Mouse (Mus musculus): ENCODE data around the gene Trim25.

DNA sequence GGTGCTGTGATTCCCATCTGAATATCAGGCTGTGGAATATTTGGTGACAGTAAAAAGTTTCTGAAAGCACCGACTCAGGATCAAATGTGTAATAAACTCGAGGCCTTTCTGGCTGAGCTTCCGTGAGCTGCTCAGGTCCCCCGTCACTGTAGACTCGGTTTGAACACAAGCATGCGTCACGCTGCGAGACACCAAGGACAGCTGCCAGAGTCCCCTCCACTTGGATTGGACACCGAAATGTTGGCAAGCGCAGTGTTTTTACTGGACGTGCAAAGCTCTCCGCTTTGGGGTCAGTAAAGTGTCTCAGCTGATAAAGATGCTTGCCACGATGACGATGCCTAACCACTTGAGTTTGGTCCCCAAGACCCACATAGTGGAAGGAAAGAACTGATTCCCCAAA, 69.5 kb downstream of the Trim25 start:
- TF ChIP-seq CTCF (conservative IDR thresholded peaks at IDR 0.05 in 1 of 2, IDR thresholded peaks at IDR 0.05 in 1 of 2; ENCODE audit: low read depth in 2 of 2, low read length in 2 of 2) = no peak
- no peak for TF ChIP-seq RCOR1 (conservative IDR thresholded peaks at IDR 0.05; ENCODE audit: low read depth, low read length)
- no peak for TF ChIP-seq EP300 (IDR thresholded peaks at IDR 0.05; ENCODE audit: low read length)
- TF ChIP-seq RAD21 (IDR thresholded peaks at IDR 0.05; ENCODE audit: low read depth, low read length) = no peak
- TF ChIP-seq JUND (conservative IDR thresholded peaks at IDR 0.05; ENCODE audit: low read depth, low read length) = no peak
- TF ChIP-seq TBP (conservative IDR thresholded peaks at IDR 0.05; ENCODE audit: low read depth, low read length) = no peak
- no peak for TF ChIP-seq KAT2A (IDR thresholded peaks at IDR 0.05; ENCODE audit: insufficient replicate concordance, low read length)
- no peak for TF ChIP-seq POLR2AphosphoS2 (IDR thresholded peaks at IDR 0.05; ENCODE audit: low read depth, low read length)
- TF ChIP-seq MAZ (IDR thresholded peaks at IDR 0.05; ENCODE audit: low read depth, low read length) = no peak
- TF ChIP-seq POLR2A (IDR thresholded peaks at IDR 0.05; ENCODE audit: low read depth, low read length) = no peak
